Mouse (Mus musculus) liver, postnatal 0 days (tissue): ENCODE results near the gene Mmp14. TPM values are rescaled to one million over a fixed set of nuclear protein-coding genes. Genes with fewer than 3 reads are reported as not detected.

Experiments used
- ATAC-seq: fragments of 200-750 bp; cut with Nextera tagmentation; 2 replicates; pipeline ENCODE4 v1.8.0; 2017; ENCODE audit warnings: mild to moderate bottlenecking, moderate library complexity
- DNase-seq: peaks from one replicate; pipeline ENCODE4 v3.0.0-alpha.2; 2016
- H3K27ac ChIP-seq: fragments of 300-500 bp; sonication (generic); 2 replicates; pipeline ENCODE4 v1.5.1; 2014; ENCODE audit warnings: antibody characterized with exemption, moderate library complexity, mild to moderate bottlenecking, low read depth
- H3K27me3 ChIP-seq: fragments of 300-500 bp; sonication (generic); 2 replicates; pipeline ENCODE4 v1.6.1; 2014; ENCODE audit warnings: low read length, control low read depth, mixed read lengths; ENCODE audit not compliant: insufficient read depth
- H3K36me3 ChIP-seq: fragments of 300-500 bp; sonication (generic); replicated peaks from 2 replicates; pipeline ENCODE4 v1.6.1; 2014; ENCODE audit warnings: mild to moderate bottlenecking, control low read depth, low read length, moderate library complexity, mixed read lengths; ENCODE audit not compliant: insufficient read depth
- H3K4me1 ChIP-seq: fragments of 300-500 bp; sonication (generic); 2 replicates; pipeline ENCODE4 v1.6.1; 2014; ENCODE audit warnings: antibody characterized with exemption, mild to moderate bottlenecking, control low read depth; ENCODE audit not compliant: insufficient read depth
- H3K4me2 ChIP-seq: fragments of 300-500 bp; sonication (generic); 2 replicates; pipeline ENCODE4 v1.6.1; 2014; ENCODE audit warnings: low read depth, mild to moderate bottlenecking, low read length, moderate library complexity, mixed read lengths
- H3K4me3 ChIP-seq: fragments of 300-500 bp; sonication (generic); 2 replicates; pipeline ENCODE4 v1.5.1; 2014; ENCODE audit warnings: low read depth, low read length
- H3K9ac ChIP-seq: fragments of 300-500 bp; sonication (generic); replicated peaks from 2 replicates; pipeline ENCODE4 v1.6.1; 2014; ENCODE audit warnings: mild to moderate bottlenecking, moderate library complexity
- H3K9me3 ChIP-seq: fragments of 300-500 bp; sonication (generic); 2 replicates; pipeline ENCODE4 v1.6.1; 2016; ENCODE audit warnings: mild to moderate bottlenecking, control low read depth, low read length, mixed read lengths
- CTCF ChIP-seq: sonication (generic); IDR thresholded peaks from 2 replicates; pipeline ENCODE4 v1.5.1; 2016; ENCODE audit warnings: antibody characterized with exemption, low read depth
- EP300 ChIP-seq: IDR thresholded peaks from 2 replicates; pipeline ENCODE4 v1.6.1; 2016; ENCODE audit warnings: antibody characterized with exemption, low read depth, mild to moderate bottlenecking
- WGBS: fragments of 180-500 bp; shearing (Covaris S2); extraction: QIAGEN DNeasy Blood & Tissue Kit; methylation state at CpG from one replicate; pipeline ENCODE4 v1.1.7; 2014; ENCODE audit not compliant: insufficient replicate concordance; 5-methylcytosine and 5-hydroxymethylcytosine counted together
- polyA plus RNA-seq: library from polyadenylated mRNA; unstranded; fragments of >200 nt; fragmentation: Nextera tagmentation; extraction: Ambion mirVana; gene quantifications from 2 replicates; pipeline ENCODE4 v1.2.1, GENCODE M21; 2015

Gene Mmp14
- polyA plus RNA-seq, 1 experiment from 2014 or later: 38.1 TPM

GRCm38 (mm10) chr14:54482498-54482897, 51.1 kb downstream of the Mmp14 start:
- no peak overlapping the region for H3K9ac ChIP-seq
- peaks cover 16% of the 10 kb centered on the region for H3K27me3 ChIP-seq
- no peak overlapping the region for H3K4me3 ChIP-seq
- H3K36me3 ChIP-seq: no peaks in the 10 kb centered on the region
- peak; percentile 83 for TF ChIP-seq CTCF
- no peak for TF ChIP-seq EP300
- no peak overlapping the region for H3K27ac ChIP-seq
- H3K4me1 ChIP-seq: peaks cover 8% of the 10 kb centered on the region
- peak; percentile 53; the same call in 1 of the 2 replicates for ATAC-seq
- WGBS: 39% methylated on average over 9 of the region's 9 CpGs
- no peaks in the 10 kb centered on the region for H3K9me3 ChIP-seq
- H3K4me2 ChIP-seq: no peak overlapping the region
- DNase-seq: peak; percentile 72

- Histone ChIP-seq H3K36me3 (no peaks in the 10 kb centered on the region), H3K4me2 (no peak overlapping the region), H3K4me3 (no peak overlapping the region), H3K9ac (no peak overlapping the region), H3K27me3 (no peaks in the 10 kb centered on the region), H3K9me3 (no peaks in the 10 kb centered on the region), H3K4me1 (no peaks in the 10 kb centered on the region), H3K27ac (no peak overlapping the region)
- ATAC-seq (no peak), DNase-seq (no peak)
- TF ChIP-seq EP300 (no peak), CTCF (no peak)
- WGBS: 64% methylated on average over 7 of the region's 7 CpGs
Observed at GRCm38 (mm10) chr14:54485899-54486298, 54.5 kb downstream of the Mmp14 start.

GRCm38 (mm10) chr14:54487732-54488131, 56.3 kb downstream of the Mmp14 start:
- H3K4me2 ChIP-seq: no peak overlapping the region
- WGBS: 51% methylated on average over 2 of the region's 2 CpGs
- H3K36me3 ChIP-seq: no peaks in the 10 kb centered on the region
- H3K27ac ChIP-seq: no peak overlapping the region
- TF ChIP-seq CTCF (no peak), EP300 (no peak)
- 0 out of 2 replicates have a peak, but pooled peaks cover 6% of the 10 kb centered on the region for H3K4me1 ChIP-seq
- H3K27me3 ChIP-seq: no peaks in the 10 kb centered on the region
- ATAC-seq (no peak), DNase-seq (no peak)
- no peak overlapping the region for H3K4me3 ChIP-seq
- no peaks in the 10 kb centered on the region for H3K9me3 ChIP-seq
- no peak overlapping the region for H3K9ac ChIP-seq

GRCm38 (mm10) chr14:54488350-54488749, 56.9 kb downstream of the Mmp14 start:
- ATAC-seq (no peak), DNase-seq (no peak)
- Histone ChIP-seq H3K9me3 (no peaks in the 10 kb centered on the region), H3K36me3 (no peaks in the 10 kb centered on the region), H3K9ac (no peak overlapping the region), H3K4me1 (0 out of 2 replicates have a peak, but pooled peaks cover 8% of the 10 kb centered on the region), H3K27me3 (no peaks in the 10 kb centered on the region), H3K4me2 (no peak overlapping the region), H3K4me3 (no peak overlapping the region), H3K27ac (no peak overlapping the region)
- no peak for TF ChIP-seq EP300
- no peak for TF ChIP-seq CTCF

- Histone ChIP-seq H3K4me1 (0 out of 2 replicates have a peak, but pooled peaks cover 8% of the 10 kb centered on the region), H3K4me2 (no peak overlapping the region), H3K36me3 (no peaks in the 10 kb centered on the region), H3K27me3 (no peaks in the 10 kb centered on the region), H3K27ac (no peak overlapping the region), H3K9me3 (no peaks in the 10 kb centered on the region), H3K4me3 (no peak overlapping the region), H3K9ac (no peak overlapping the region)
- WGBS: 58% methylated on average over 18 of the region's 18 CpGs
- DNase-seq (no peak), ATAC-seq (no peak; the same call in 1 of the 2 replicates)
- TF ChIP-seq EP300: no peak
- no peak for TF ChIP-seq CTCF
Observed at GRCm38 (mm10) chr14:54492345-54493131, 61.1 kb downstream of the Mmp14 start.

- no peak overlapping the region for H3K4me3 ChIP-seq
- no peak overlapping the region for H3K9ac ChIP-seq
- ATAC-seq (no peak), DNase-seq (no peak)
- no peaks in the 10 kb centered on the region for H3K9me3 ChIP-seq
- H3K36me3 ChIP-seq: no peaks in the 10 kb centered on the region
- H3K4me1 ChIP-seq: 0 out of 2 replicates have a peak, but pooled peaks cover 8% of the 10 kb centered on the region
- WGBS: 75% methylated on average over 5 of the region's 5 CpGs
- no peak for TF ChIP-seq EP300
- no peak for TF ChIP-seq CTCF
- no peak overlapping the region for H3K4me2 ChIP-seq
- H3K27me3 ChIP-seq: no peaks in the 10 kb centered on the region
- no peak overlapping the region for H3K27ac ChIP-seq
Observed at GRCm38 (mm10) chr14:54493236-54493635, 61.8 kb downstream of the Mmp14 start.
